Mouse (Mus musculus) hindbrain, embryonic 13.5 days (tissue): ENCODE measurements around the gene Slc1a3. TPM values are rescaled to one million over a fixed set of nuclear protein-coding genes. Genes with fewer than 3 reads are reported as not detected.

Experiments used
- ATAC-seq: fragments of 200-750 bp; cut with Nextera tagmentation; 2 replicates; pipeline ENCODE4 v1.8.0; 2017; ENCODE audit warnings: moderate TSS enrichment; ENCODE audit not compliant: low FRiP score
- H3K27ac ChIP-seq: fragments of 300-500 bp; sonication (generic); 2 replicates; pipeline ENCODE4 v1.5.1; 2015; ENCODE audit warnings: inconsistent platforms, mild to moderate bottlenecking, moderate library complexity
- H3K27me3 ChIP-seq: fragments of 300-500 bp; sonication (generic); 2 replicates; pipeline ENCODE4 v1.6.1; 2015; ENCODE audit warnings: mild to moderate bottlenecking, inconsistent platforms
- H3K36me3 ChIP-seq: fragments of 300-500 bp; sonication (generic); 2 replicates; pipeline ENCODE4 v1.6.1; 2015; ENCODE audit warnings: mild to moderate bottlenecking, inconsistent platforms
- H3K4me1 ChIP-seq: fragments of 300-500 bp; sonication (generic); replicated peaks from 2 replicates; pipeline ENCODE4 v1.6.1; 2015; ENCODE audit warnings: inconsistent platforms
- H3K4me2 ChIP-seq: fragments of 300-500 bp; sonication (generic); 2 replicates; pipeline ENCODE4 v1.6.1; 2015; ENCODE audit warnings: inconsistent platforms, mild to moderate bottlenecking, moderate library complexity
- H3K4me3 ChIP-seq: fragments of 300-500 bp; sonication (generic); 2 replicates; pipeline ENCODE4 v1.5.1; 2015; ENCODE audit warnings: mild to moderate bottlenecking, inconsistent platforms
- H3K9ac ChIP-seq: fragments of 300-500 bp; sonication (generic); 2 replicates; pipeline ENCODE4 v1.6.1; 2015; ENCODE audit warnings: mild to moderate bottlenecking, inconsistent platforms
- H3K9me3 ChIP-seq: fragments of 300-500 bp; sonication (generic); 2 replicates; pipeline ENCODE4 v1.6.1; 2016; ENCODE audit warnings: inconsistent platforms
- WGBS: fragments of 180-500 bp; shearing (Covaris S2); methylation state at CpG from one replicate; pipeline ENCODE4 v1.1.7; 2015; 5-methylcytosine and 5-hydroxymethylcytosine counted together
- polyA plus RNA-seq: library from polyadenylated mRNA; unstranded; fragments of >200 nt; fragmentation: Nextera tagmentation; extraction: Ambion mirVana; gene quantifications from 2 replicates; pipeline ENCODE4 v1.2.1, GENCODE M21; 2015

Slc1a3 gene
- polyA plus RNA-seq, 1 experiment from 2014 or later: 176 TPM

- Histone ChIP-seq H3K27me3 (no peaks in the 10 kb centered on the region), H3K9me3 (no peaks in the 10 kb centered on the region), H3K27ac (no peak overlapping the region), H3K36me3 (no peaks in the 10 kb centered on the region), H3K4me3 (no peak overlapping the region), H3K4me2 (no peak overlapping the region), H3K9ac (no peak overlapping the region), H3K4me1 (peaks cover 5% of the 10 kb centered on the region; the same call in 1 of the 2 replicates)
- WGBS: 91% methylated on average over 5 of the region's 5 CpGs
- ATAC-seq: no peak
These were observed 122.5 kb downstream of the Slc1a3 start for GRCm38 (mm10) chr15:8588065-8588464.

GRCm38 (mm10) chr15:8586822-8587281, 123.7 kb downstream of the Slc1a3 start:
- 66% methylated on average over 9 of the region's 9 CpGs for WGBS
- H3K9ac ChIP-seq: no peak overlapping the region
- ATAC-seq: no peak
- H3K36me3 ChIP-seq: no peaks in the 10 kb centered on the region
- no peak overlapping the region for H3K4me3 ChIP-seq
- no peaks in the 10 kb centered on the region for H3K9me3 ChIP-seq
- H3K4me2 ChIP-seq: no peak overlapping the region
- H3K4me1 ChIP-seq: peaks cover 5% of the 10 kb centered on the region; the same call in 1 of the 2 replicates
- no peak overlapping the region for H3K27ac ChIP-seq
- no peaks in the 10 kb centered on the region for H3K27me3 ChIP-seq

Other genes starting within 250 kb of the Slc1a3 start
- gene Gm2310, start 190.8 kb downstream of the Slc1a3 start, polyA plus RNA-seq: not detected in 2 replicates